Mouse (Mus musculus): Measurements from ENCODE around the gene Mto1. TPM values are rescaled to one million over a fixed set of nuclear protein-coding genes. Genes with fewer than 3 reads are reported as not detected.
A peak's percentile ranks its signal among the peaks of the same experiment; 100 is the strongest.

Gene Mto1
- total and polyA plus RNA-seq, 3 experiments: 13.8 to 22.9 (median 22.5) TPM

DNA sequence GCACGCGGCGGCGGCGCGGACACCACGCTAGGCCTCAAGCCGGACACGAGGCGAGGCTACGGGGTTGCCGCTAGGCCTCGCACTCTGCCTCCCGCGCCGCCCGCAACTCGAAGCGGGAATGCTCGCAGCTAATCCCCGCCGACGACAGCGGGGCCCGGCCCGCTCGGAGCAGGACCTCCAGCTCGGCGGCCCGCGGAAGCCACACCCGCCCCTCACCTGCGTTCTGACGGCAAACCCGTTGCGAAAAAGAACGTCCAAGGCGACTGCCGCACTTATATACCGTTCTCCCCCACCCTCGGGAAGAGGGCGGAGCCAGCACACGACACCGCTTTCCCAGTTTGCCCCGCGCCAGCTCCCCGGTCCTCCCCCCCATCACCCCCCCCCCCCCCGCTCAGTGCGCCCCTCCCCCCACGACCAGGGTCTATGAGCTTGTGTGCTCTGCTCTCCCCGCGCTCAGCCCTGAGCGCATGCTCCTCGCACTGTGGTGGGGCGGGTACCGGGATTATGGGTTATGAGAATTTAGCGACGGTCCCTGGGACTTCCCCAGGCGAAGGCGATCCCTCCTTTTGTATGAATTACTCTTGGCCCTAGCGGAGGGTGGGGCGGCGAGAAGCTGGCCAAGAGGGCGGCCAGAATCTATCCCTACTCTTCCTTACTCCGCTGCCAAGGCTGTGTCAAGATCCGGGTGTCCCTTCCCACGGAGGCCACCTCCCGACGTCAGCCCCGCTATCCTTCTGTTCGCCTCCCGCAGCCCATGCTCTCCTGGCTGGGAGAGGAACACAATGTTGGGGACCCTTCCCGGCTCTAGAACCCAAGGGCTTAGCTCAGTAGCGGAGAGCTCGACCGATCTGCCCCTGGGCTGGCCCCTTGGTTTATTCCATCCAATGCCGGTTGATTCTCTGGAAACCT, 33.7 kb downstream of the Mto1 start:
- in situ Hi-C loops (cut with MboI; ENCODE audit: low pct_ligation_motif_present, low pct_unique_long_range_greater_than_20kb, low sequenced_read_pairs): no loop called here
- H3K4me2 ChIP-seq (ENCODE audit: insufficient read depth, low read depth, poor library complexity, severe bottlenecking): peak overlapping the region; percentile 60
- no peaks in the 10 kb centered on the region for H3K27me3 ChIP-seq (replicated peaks)
- peaks cover 0 to 31% of the 10 kb centered on the region in 2 experiments; a peak in 2 of 4 replicates for H3K4me1 ChIP-seq (ENCODE audit: control insufficient read depth in 1 of 2, insufficient read depth in 2 of 2)
- H3K79me2 ChIP-seq (replicated peaks; ENCODE audit: control insufficient read depth, extremely low read depth, insufficient read depth, poor library complexity, severe bottlenecking): peaks cover 30% of the 10 kb centered on the region
- no peaks in the 10 kb centered on the region for H3K9me3 ChIP-seq (replicated peaks; ENCODE audit: low read length)
- H3K27ac ChIP-seq (ENCODE audit: insufficient read depth, low read depth): peak overlapping the region; percentile 96
- H3K9ac ChIP-seq (ENCODE audit: insufficient read depth, low read depth): peak overlapping the region; percentile 99
- dilution Hi-C loops (cut with MboI; ENCODE audit: extremely low pct_ligation_motif_present, extremely low pct_unique_long_range_greater_than_20kb, low sequenced_read_pairs): no loop called here
- H3K36me3 ChIP-seq (replicated peaks in 1 of 2; ENCODE audit: control insufficient read depth in 1 of 2, insufficient read depth in 1 of 2, low read length in 1 of 2): peaks cover 36% of the 10 kb centered on the region in 2 experiments
- peak; percentile 96 for DNase-seq (ENCODE audit: extremely low read depth)
- peak overlapping the region; percentile 83 to 99 (median 98) for H3K4me3 ChIP-seq (replicated peaks in 1 of 3; ENCODE audit: low read depth in 2 of 3, low read length in 2 of 3, poor library complexity in 1 of 3)
- TF ChIP-seq ZMIZ1 (IDR thresholded peaks at IDR 0.05; ENCODE audit: low read depth, low read length) (peak; percentile 100), MAX (IDR thresholded peaks at IDR 0.05; ENCODE audit: low read length) (peak; percentile 76), MYC (IDR thresholded peaks at IDR 0.05; ENCODE audit: low read depth, low read length) (peak; percentile 60; the same call in 1 of the 2 replicates), HCFC1 (IDR thresholded peaks at IDR 0.05; ENCODE audit: low read depth, low read length) (peak; percentile 72), MXI1 (IDR thresholded peaks at IDR 0.05; ENCODE audit: low read depth, low read length) (peak; percentile 59; the same call in 1 of the 2 replicates), E2F4 (IDR thresholded peaks at IDR 0.05; ENCODE audit: insufficient replicate concordance, low read depth, low read length) (peak; percentile 44; the same call in 1 of the 2 replicates), USF1 (IDR thresholded peaks at IDR 0.05; ENCODE audit: low read depth, low read length) (no peak), TBP (conservative IDR thresholded peaks at IDR 0.05; ENCODE audit: low read depth, low read length) (peak; percentile 98), ELF1 (IDR thresholded peaks at IDR 0.05; ENCODE audit: low read depth, low read length) (peak; percentile 67), CHD2 (IDR thresholded peaks at IDR 0.05; ENCODE audit: low read length) (peak; percentile 87), MEF2A (IDR thresholded peaks at IDR 0.05; ENCODE audit: borderline replicate concordance, low read depth, low read length) (no peak), TCF12 (IDR thresholded peaks at IDR 0.05; ENCODE audit: low read depth, low read length) (peak; percentile 96), GABPA (IDR thresholded peaks at IDR 0.05; ENCODE audit: insufficient replicate concordance, low read depth, low read length) (no peak), POLR2A (IDR thresholded peaks at IDR 0.05; ENCODE audit: low read depth, low read length) (peak; percentile 99), ZC3H11A (IDR thresholded peaks at IDR 0.05; ENCODE audit: low read depth, low read length) (no peak), UBTF (IDR thresholded peaks at IDR 0.05; ENCODE audit: low read depth, low read length) (peak; percentile 13; the same call in 1 of the 2 replicates), RAD21 (IDR thresholded peaks at IDR 0.05; ENCODE audit: low read depth, low read length) (no peak; the same call in none of the 2 replicates), KAT2A (IDR thresholded peaks at IDR 0.05; ENCODE audit: insufficient replicate concordance, low read length) (0 out of 2 replicates have a peak, but pooled peaks have one; percentile 56), MAZ (IDR thresholded peaks at IDR 0.05; ENCODE audit: low read depth, low read length) (peak; percentile 99), POLR2AphosphoS2 (IDR thresholded peaks at IDR 0.05; ENCODE audit: low read depth, low read length) (peak; percentile 97), SMC3 (IDR thresholded peaks at IDR 0.05; ENCODE audit: low read depth, low read length) (no peak), NRF1 (IDR thresholded peaks at IDR 0.05; ENCODE audit: low read depth, low read length) (peak; percentile 85), ZKSCAN1 (IDR thresholded peaks at IDR 0.05; ENCODE audit: borderline replicate concordance, low read depth, low read length) (no peak), ETS1 (conservative IDR thresholded peaks at IDR 0.05; ENCODE audit: low read depth, low read length) (peak; percentile 44; the same call in 1 of the 2 replicates), RCOR1 (conservative IDR thresholded peaks at IDR 0.05; ENCODE audit: low read depth, low read length) (0 out of 2 replicates have a peak, but pooled peaks have one; percentile 23), SIN3A (IDR thresholded peaks at IDR 0.05; ENCODE audit: low read length) (peak; percentile 77), USF2 (conservative IDR thresholded peaks at IDR 0.05; ENCODE audit: low read depth, low read length) (no peak), EP300 (IDR thresholded peaks at IDR 0.05; ENCODE audit: low read length) (peak; percentile 20; the same call in 1 of the 2 replicates), JUN (IDR thresholded peaks at IDR 0.05; ENCODE audit: insufficient read depth, low read depth, low read length) (no peak), CHD1 (IDR thresholded peaks at IDR 0.05; ENCODE audit: low read depth, low read length) (no peak; the same call in 1 of the 2 replicates), IRF4 (IDR thresholded peaks at IDR 0.05; ENCODE audit: low read depth, low read length) (peak; percentile 85), CTCF (conservative IDR thresholded peaks at IDR 0.05 in 1 of 2, IDR thresholded peaks at IDR 0.05 in 1 of 2; ENCODE audit: low read depth in 2 of 2, low read length in 2 of 2) (no peak), BHLHE40 (IDR thresholded peaks at IDR 0.05; ENCODE audit: low read depth, low read length) (peak; percentile 4; the same call in 1 of the 2 replicates), NELFE (IDR thresholded peaks at IDR 0.05; ENCODE audit: low read depth, low read length) (peak; percentile 100), JUND (conservative IDR thresholded peaks at IDR 0.05; ENCODE audit: low read depth, low read length) (no peak), MAFK (IDR thresholded peaks at IDR 0.05; ENCODE audit: insufficient replicate concordance, low read length) (no peak), PAX5 (IDR thresholded peaks at IDR 0.05; ENCODE audit: low read length) (no peak)
